Mouse (Mus musculus) embryonic facial prominence, embryonic 12.5 days (tissue): ENCODE results near the gene Trmt112. TPM values are rescaled to one million over a fixed set of nuclear protein-coding genes. Genes with fewer than 3 reads are reported as not detected.

Experiments used
- ATAC-seq: fragments of 200-750 bp; cut with Nextera tagmentation; 2 replicates; pipeline ENCODE4 v1.8.0; 2017; ENCODE audit not compliant: insufficient number of reproducible peaks, insufficient read depth, low FRiP score, low TSS enrichment
- H3K27ac ChIP-seq: fragments of 300-500 bp; sonication (generic); 2 replicates; pipeline ENCODE4 v1.5.1; 2016; ENCODE audit warnings: mild to moderate bottlenecking
- H3K27me3 ChIP-seq: fragments of 300-500 bp; sonication (generic); 2 replicates; pipeline ENCODE4 v1.6.1; 2016; ENCODE audit warnings: mild to moderate bottlenecking, moderate library complexity
- H3K36me3 ChIP-seq: fragments of 300-500 bp; sonication (generic); 2 replicates; pipeline ENCODE4 v1.6.1; 2016; ENCODE audit warnings: mild to moderate bottlenecking
- H3K4me1 ChIP-seq: fragments of 300-500 bp; sonication (generic); 2 replicates; pipeline ENCODE4 v1.6.1; 2016
- H3K4me2 ChIP-seq: fragments of 300-500 bp; sonication (generic); replicated peaks from 2 replicates; pipeline ENCODE4 v1.6.1; 2016; ENCODE audit warnings: mild to moderate bottlenecking, moderate library complexity
- H3K4me3 ChIP-seq: fragments of 300-500 bp; sonication (generic); 2 replicates; pipeline ENCODE4 v1.5.1; 2016; ENCODE audit warnings: mild to moderate bottlenecking
- H3K9ac ChIP-seq: fragments of 300-500 bp; sonication (generic); 2 replicates; pipeline ENCODE4 v1.6.1; 2016; ENCODE audit warnings: mild to moderate bottlenecking, moderate library complexity
- H3K9me3 ChIP-seq: fragments of 300-500 bp; sonication (generic); 2 replicates; pipeline ENCODE4 v1.6.1; 2016; ENCODE audit warnings: mild to moderate bottlenecking, moderate library complexity
- WGBS: fragments of 180-500 bp; shearing (Covaris S2); methylation state at CpG from one replicate; pipeline ENCODE4 v1.1.7; 2016; 5-methylcytosine and 5-hydroxymethylcytosine counted together
- polyA plus RNA-seq: library from polyadenylated mRNA; unstranded; fragments of >200 nt; fragmentation: Nextera tagmentation; extraction: Ambion mirVana; gene quantifications from 2 replicates; pipeline ENCODE4 v1.2.1, GENCODE M21; 2016

The Trmt112 gene
- polyA plus RNA-seq, 1 experiment from 2014 or later: 142 TPM

DNA sequence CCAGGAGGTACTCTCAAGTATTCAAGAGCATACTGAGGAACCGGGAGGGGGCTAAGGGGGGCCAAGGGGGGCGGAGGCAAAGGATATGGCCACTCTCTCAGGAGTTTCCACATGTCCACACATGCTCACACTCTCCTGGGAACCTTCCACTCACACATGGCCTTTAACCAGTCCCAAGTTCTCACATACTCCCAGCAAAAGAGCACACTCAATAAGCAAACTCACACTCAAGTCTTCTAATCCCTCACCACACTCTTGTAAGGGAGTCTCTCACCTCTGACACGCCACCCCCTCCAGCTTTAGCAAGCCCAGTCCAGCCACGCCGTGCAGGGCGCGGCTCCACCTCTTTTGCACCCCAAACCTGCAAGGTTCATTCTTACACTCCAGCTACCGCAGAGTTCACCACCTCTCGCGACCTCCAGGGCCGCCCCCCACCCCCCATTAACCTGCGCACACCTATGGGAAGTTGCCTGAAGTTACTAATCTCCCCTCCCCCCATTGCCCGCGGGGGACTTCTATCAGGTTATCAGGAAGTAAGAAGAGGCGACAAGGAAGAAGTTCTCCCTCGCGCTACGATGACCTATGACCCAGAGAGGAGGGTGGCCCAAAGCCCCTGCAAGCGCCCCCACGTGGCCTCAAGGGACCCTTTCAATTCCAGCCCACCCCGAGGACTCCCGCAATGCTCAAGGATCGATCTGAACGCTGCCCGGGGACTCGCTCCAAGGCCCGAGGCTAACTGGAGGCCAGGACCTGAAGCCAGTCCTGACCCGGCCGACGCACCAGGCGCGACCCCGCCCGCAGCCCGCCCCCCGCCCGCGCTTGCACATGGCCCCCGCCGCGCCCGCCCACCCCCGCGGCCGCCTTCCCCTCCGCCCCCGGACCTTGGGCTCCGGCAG is 11.5 kb downstream of the Trmt112 start:
- WGBS: 2% methylated on average over 48 of the region's 48 CpGs
- Histone ChIP-seq H3K27ac (peak overlapping the region; percentile 68), H3K9ac (peak overlapping the region; percentile 82), H3K4me3 (peak overlapping the region; percentile 82), H3K4me1 (peaks cover 21% of the 10 kb centered on the region), H3K4me2 (peak overlapping the region; percentile 75), H3K27me3 (peaks cover 36% of the 10 kb centered on the region), H3K9me3 (no peaks in the 10 kb centered on the region), H3K36me3 (no peaks in the 10 kb centered on the region)
- 0 out of 2 replicates have a peak, but pooled peaks have one; percentile 29 for ATAC-seq

GRCm38 (mm10) chr19:6921647-6922567 is 12.4 kb downstream of the Trmt112 start, which contains the start of gene Esrra:
Esrra (minus strand) TSS chr19:6921813.
- peaks cover 46% of the 10 kb centered on the region for H3K27me3 ChIP-seq
- H3K4me3 ChIP-seq: peak within 1 kb of the TSS; percentile 82
- WGBS: under 1% methylated on average over 66 of the region's 66 CpGs
- H3K36me3 ChIP-seq: no peaks in the 10 kb centered on the region
- H3K9me3 ChIP-seq: no peaks in the 10 kb centered on the region
- H3K4me2 ChIP-seq: peak within 1 kb of the TSS; percentile 75
- peak; percentile 92 for ATAC-seq
- H3K9ac ChIP-seq: peak within 1 kb of the TSS; percentile 82
- peak within 1 kb of the TSS; percentile 68 for H3K27ac ChIP-seq
- H3K4me1 ChIP-seq: peaks cover 24% of the 10 kb centered on the region

- H3K36me3 ChIP-seq: no peaks in the 10 kb centered on the region
- no peak overlapping the region for H3K4me2 ChIP-seq
- WGBS: 67% methylated on average over 6 of the region's 6 CpGs
- H3K9me3 ChIP-seq: no peaks in the 10 kb centered on the region
- ATAC-seq: no peak
- no peak overlapping the region for H3K4me3 ChIP-seq
- peaks cover 58% of the 10 kb centered on the region for H3K27me3 ChIP-seq
- peaks cover 24% of the 10 kb centered on the region for H3K4me1 ChIP-seq
- no peak overlapping the region for H3K27ac ChIP-seq
- H3K9ac ChIP-seq: no peak overlapping the region
Measured at GRCm38 (mm10) chr19:6922901-6923735, 13.6 kb downstream of the Trmt112 start.

DNA sequence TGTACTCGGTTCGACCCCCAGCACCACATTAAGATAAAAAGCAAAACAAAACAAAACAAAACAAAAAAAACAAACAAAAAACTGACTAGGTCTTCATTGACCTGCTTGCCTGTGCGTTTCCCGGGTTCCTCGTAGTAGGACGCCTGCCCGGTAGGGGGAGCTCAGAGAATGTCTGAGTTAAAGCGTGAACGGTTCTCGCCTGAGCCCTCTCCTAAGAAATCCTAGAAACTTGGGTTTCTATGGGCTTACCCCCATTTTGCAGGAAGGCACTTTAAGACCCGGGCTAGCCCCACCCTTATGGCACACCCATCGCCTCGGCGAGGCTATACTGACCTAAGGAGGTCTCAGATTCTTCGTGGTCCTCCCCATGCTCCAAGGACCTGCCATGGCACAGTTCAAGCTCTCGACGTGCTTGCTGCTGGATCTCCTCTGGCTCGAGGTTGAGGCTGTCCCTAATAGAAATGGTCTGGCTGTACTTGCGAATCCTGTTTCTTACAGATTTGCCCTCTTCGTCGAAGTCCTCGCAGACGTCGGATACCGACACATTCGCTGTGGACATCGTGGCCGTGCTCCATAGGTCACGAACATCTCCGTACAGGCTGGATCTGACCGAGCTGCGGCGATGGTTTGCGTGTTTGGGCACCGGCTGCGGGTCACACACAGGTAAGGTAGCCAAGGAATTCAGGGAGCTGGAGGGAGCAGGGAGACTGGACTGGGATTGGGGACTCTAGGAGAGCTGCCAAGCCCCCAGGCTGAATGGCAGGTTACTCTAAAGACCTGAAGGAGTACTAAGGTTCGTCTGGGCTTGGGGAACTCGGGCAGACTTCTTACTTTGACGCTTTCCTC is 15.2 kb downstream of the Trmt112 start:
- WGBS: 3% methylated on average over 39 of the region's 39 CpGs
- peak overlapping the region; percentile 26 for H3K4me2 ChIP-seq
- peak overlapping the region; percentile 15 for H3K4me3 ChIP-seq
- peaks cover 72% of the 10 kb centered on the region for H3K27me3 ChIP-seq
- H3K9ac ChIP-seq: no peak overlapping the region
- H3K27ac ChIP-seq: no peak overlapping the region
- no peak for ATAC-seq
- H3K4me1 ChIP-seq: peaks cover 24% of the 10 kb centered on the region
- no peaks in the 10 kb centered on the region for H3K9me3 ChIP-seq
- no peaks in the 10 kb centered on the region for H3K36me3 ChIP-seq

GRCm38 (mm10) chr19:6925307-6925573 is 15.7 kb downstream of the Trmt112 start, which contains the start of gene Catsperz:
Catsperz (minus strand) TSS chr19:6925380.
- no peak for ATAC-seq
- Histone ChIP-seq H3K9ac (no peak within 1 kb of the TSS), H3K4me3 (peak within 1 kb of the TSS; percentile 15), H3K27me3 (peaks cover 76% of the 10 kb centered on the region), H3K4me2 (peak within 1 kb of the TSS; percentile 26), H3K4me1 (peaks cover 20% of the 10 kb centered on the region), H3K36me3 (no peaks in the 10 kb centered on the region), H3K9me3 (no peaks in the 10 kb centered on the region), H3K27ac (no peak within 1 kb of the TSS)
- WGBS: 4% methylated on average over 9 of the region's 9 CpGs

DNA sequence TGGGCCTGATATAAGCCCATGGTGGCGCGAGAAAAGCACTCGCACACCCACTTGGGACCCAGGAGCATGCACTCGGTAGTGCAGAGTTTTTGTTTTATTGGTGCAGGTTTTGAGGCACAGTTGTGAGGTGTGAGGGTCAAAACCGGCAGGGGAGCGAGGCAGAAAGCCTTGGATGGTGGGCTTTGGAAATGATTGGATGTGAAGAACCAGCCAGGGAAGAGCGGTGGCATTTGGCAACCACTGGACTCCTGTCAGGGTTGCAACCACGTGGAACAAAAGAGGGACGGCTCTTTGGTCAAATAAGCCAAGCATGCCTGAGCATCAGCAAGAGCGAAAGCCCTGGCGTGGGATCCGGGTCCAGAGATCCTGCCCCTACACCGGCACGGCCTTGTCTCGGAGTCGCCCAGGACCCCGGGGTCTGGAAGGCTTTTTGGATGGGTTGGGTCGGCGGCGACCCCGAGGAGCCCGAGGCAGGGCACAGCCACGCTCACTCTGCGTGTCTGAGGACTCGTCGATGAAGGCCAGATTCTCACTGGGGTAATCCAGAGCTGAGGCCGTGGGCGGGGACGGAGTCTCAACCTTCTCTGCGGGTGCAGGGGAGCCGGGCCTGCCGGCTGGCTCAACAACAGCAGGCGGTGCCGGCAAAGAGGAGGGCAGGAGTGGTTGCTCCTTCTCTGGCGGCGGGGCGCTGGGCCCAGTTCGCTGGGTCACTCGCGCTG is 16.3 kb downstream of the Trmt112 start:
- Histone ChIP-seq H3K4me1 (peaks cover 15% of the 10 kb centered on the region), H3K9me3 (no peaks in the 10 kb centered on the region), H3K36me3 (no peaks in the 10 kb centered on the region), H3K27ac (no peak overlapping the region), H3K9ac (no peak overlapping the region), H3K4me2 (no peak overlapping the region), H3K27me3 (peaks cover 81% of the 10 kb centered on the region), H3K4me3 (peak overlapping the region; percentile 14; the same call in 1 of the 2 replicates)
- ATAC-seq: no peak
- 6% methylated on average over 38 of the region's 40 CpGs for WGBS

- H3K4me1 ChIP-seq: peaks cover 13% of the 10 kb centered on the region; the same call in 1 of the 2 replicates
- H3K4me2 ChIP-seq: peak overlapping the region; percentile 36
- H3K9ac ChIP-seq: 0 out of 2 replicates have a peak overlapping the region, but pooled peaks have one; percentile 2
- no peak overlapping the region for H3K27ac ChIP-seq
- H3K4me3 ChIP-seq: peak overlapping the region; percentile 22
- no peaks in the 10 kb centered on the region for H3K9me3 ChIP-seq
- 8% methylated on average over 26 of the region's 26 CpGs for WGBS
- H3K36me3 ChIP-seq: no peaks in the 10 kb centered on the region
- no peak for ATAC-seq
- H3K27me3 ChIP-seq: peaks cover 91% of the 10 kb centered on the region
Measured at GRCm38 (mm10) chr19:6926559-6927255, 17.2 kb downstream of the Trmt112 start.

- no peaks in the 10 kb centered on the region for H3K36me3 ChIP-seq
- whole genome bisulfite sequencing: 7% methylated on average over 9 of the region's 9 CpGs
- ATAC-seq: no peak
- H3K4me2 ChIP-seq: no peak overlapping the region
- H3K4me3 ChIP-seq: no peak overlapping the region
- no peak overlapping the region for H3K9ac ChIP-seq
- H3K9me3 ChIP-seq: no peaks in the 10 kb centered on the region
- peaks cover 96% of the 10 kb centered on the region for H3K27me3 ChIP-seq
- peaks cover 13% of the 10 kb centered on the region; the same call in 1 of the 2 replicates for H3K4me1 ChIP-seq
- no peak overlapping the region for H3K27ac ChIP-seq
Measured at GRCm38 (mm10) chr19:6928080-6928479, 18.6 kb downstream of the Trmt112 start.

GRCm38 (mm10) chr19:6931002-6931401 is 21.5 kb downstream of the Trmt112 start:
- WGBS: 0% methylated on average over 2 of the region's 2 CpGs

More at GRCm38 (mm10) chr19:6931002-6931401, 21.5 kb downstream of the Trmt112 start:
- no peak for ATAC-seq
- no peaks in the 10 kb centered on the region for H3K36me3 ChIP-seq
- peaks cover 96% of the 10 kb centered on the region for H3K27me3 ChIP-seq
- H3K4me3 ChIP-seq: no peak overlapping the region
- no peak overlapping the region for H3K27ac ChIP-seq
- H3K9ac ChIP-seq: no peak overlapping the region
- H3K9me3 ChIP-seq: no peaks in the 10 kb centered on the region
- peaks cover 11% of the 10 kb centered on the region for H3K4me1 ChIP-seq
- H3K4me2 ChIP-seq: no peak overlapping the region
